Mouse (Mus musculus) ES-E14 (cell line): Measurements from ENCODE around the gene Pkmyt1. TPM values are rescaled to one million over a fixed set of nuclear protein-coding genes. Genes with fewer than 3 reads are reported as not detected.

ENCODE experiments used
- DNase-seq: peaks from one replicate; pipeline ENCODE4 v3.0.0-alpha.2; 2013; ENCODE audit warnings: low read depth, low spot score
- H3K27ac ChIP-seq: 2 replicates; pipeline ENCODE4 v1.5.1; 2012; ENCODE audit warnings: low read depth, mild to moderate bottlenecking, low read length, moderate library complexity, mixed read lengths; ENCODE audit not compliant: poor library complexity, insufficient read depth, severe bottlenecking
- H3K36me3 ChIP-seq: 2 replicates; pipeline ENCODE4 v1.6.1; 2012; ENCODE audit warnings: mild to moderate bottlenecking, low read length, moderate library complexity, mixed read lengths; ENCODE audit not compliant: control insufficient read depth, poor library complexity, insufficient read depth, severe bottlenecking
- H3K4me1 ChIP-seq, 2 experiments: fragments of 150-350 bp in 1 of 2; sonication (generic) in 1 of 2; 2 replicates each; pipeline ENCODE4 v1.6.1; 2012; ENCODE audit warnings: low read length in 2 of 2, mild to moderate bottlenecking in 1 of 2, mixed read lengths in 1 of 2; ENCODE audit not compliant: control insufficient read depth in 2 of 2, insufficient read depth in 2 of 2, poor library complexity in 1 of 2
- H3K4me3 ChIP-seq, 2 experiments: fragments of 150-350 bp in 1 of 2; sonication (generic) in 1 of 2; 2 replicates each; pipeline ENCODE4 v1.5.1; 2012; ENCODE audit warnings: low read length in 2 of 2, low read depth in 1 of 2, mild to moderate bottlenecking in 1 of 2, mixed read lengths in 1 of 2; ENCODE audit not compliant: insufficient read depth in 1 of 2, poor library complexity in 1 of 2, severe bottlenecking in 1 of 2
- H3K9ac ChIP-seq: 2 replicates; pipeline ENCODE4 v1.6.1; 2012; ENCODE audit warnings: low read depth, mild to moderate bottlenecking, low read length, mixed read lengths; ENCODE audit not compliant: poor library complexity, insufficient read depth, severe bottlenecking
- H3K9me3 ChIP-seq: fragments of 150-350 bp; sonication (generic); 2 replicates; pipeline ENCODE4 v1.6.1; 2012; ENCODE audit warnings: low read depth, mild to moderate bottlenecking, low read length; ENCODE audit not compliant: control insufficient read depth, insufficient read depth
- CHD2 ChIP-seq: IDR thresholded peaks from 2 replicates; pipeline ENCODE4 v1.6.1; 2014; ENCODE audit warnings: mild to moderate bottlenecking, low read depth, low read length, inconsistent platforms
- HCFC1 ChIP-seq: IDR thresholded peaks from 2 replicates; pipeline ENCODE4 v1.6.1; 2012; ENCODE audit warnings: low read length, inconsistent platforms, borderline replicate concordance; ENCODE audit not compliant: insufficient read depth
- MAFK ChIP-seq: IDR thresholded peaks from 2 replicates; pipeline ENCODE4 v1.6.1; 2014; ENCODE audit warnings: mild to moderate bottlenecking, low read depth, low read length, inconsistent platforms; ENCODE audit not compliant: insufficient read depth
- ZC3H11A ChIP-seq: IDR thresholded peaks from 2 replicates; pipeline ENCODE4 v1.6.1; 2012; ENCODE audit warnings: low read depth, mild to moderate bottlenecking, inconsistent platforms, low read length, borderline replicate concordance
- ZNF384 ChIP-seq: IDR thresholded peaks from 2 replicates; pipeline ENCODE4 v1.6.1; 2012; ENCODE audit warnings: low read depth, low read length, inconsistent platforms
- in situ Hi-C, 2 experiments: fragments of 600-800 bp; cut with MboI; formaldehyde crosslinking; loops; one replicate each; pipeline ENCODE4 v1.15.1; 2025; ENCODE audit warnings: low sequenced_read_pairs in 2 of 2, inconsistent platforms in 1 of 2; ENCODE audit not compliant: unreplicated experiment in 2 of 2
- total RNA-seq: library from RNA; depleted of rRNA; stranded (reverse); fragments of 300-350 nt; gene quantifications from 2 replicates; pipeline ENCODE4 v1.2.3, GENCODE M21; 2012

Pkmyt1 gene
- total RNA-seq, 1 experiment, result 24.1 TPM

DNA sequence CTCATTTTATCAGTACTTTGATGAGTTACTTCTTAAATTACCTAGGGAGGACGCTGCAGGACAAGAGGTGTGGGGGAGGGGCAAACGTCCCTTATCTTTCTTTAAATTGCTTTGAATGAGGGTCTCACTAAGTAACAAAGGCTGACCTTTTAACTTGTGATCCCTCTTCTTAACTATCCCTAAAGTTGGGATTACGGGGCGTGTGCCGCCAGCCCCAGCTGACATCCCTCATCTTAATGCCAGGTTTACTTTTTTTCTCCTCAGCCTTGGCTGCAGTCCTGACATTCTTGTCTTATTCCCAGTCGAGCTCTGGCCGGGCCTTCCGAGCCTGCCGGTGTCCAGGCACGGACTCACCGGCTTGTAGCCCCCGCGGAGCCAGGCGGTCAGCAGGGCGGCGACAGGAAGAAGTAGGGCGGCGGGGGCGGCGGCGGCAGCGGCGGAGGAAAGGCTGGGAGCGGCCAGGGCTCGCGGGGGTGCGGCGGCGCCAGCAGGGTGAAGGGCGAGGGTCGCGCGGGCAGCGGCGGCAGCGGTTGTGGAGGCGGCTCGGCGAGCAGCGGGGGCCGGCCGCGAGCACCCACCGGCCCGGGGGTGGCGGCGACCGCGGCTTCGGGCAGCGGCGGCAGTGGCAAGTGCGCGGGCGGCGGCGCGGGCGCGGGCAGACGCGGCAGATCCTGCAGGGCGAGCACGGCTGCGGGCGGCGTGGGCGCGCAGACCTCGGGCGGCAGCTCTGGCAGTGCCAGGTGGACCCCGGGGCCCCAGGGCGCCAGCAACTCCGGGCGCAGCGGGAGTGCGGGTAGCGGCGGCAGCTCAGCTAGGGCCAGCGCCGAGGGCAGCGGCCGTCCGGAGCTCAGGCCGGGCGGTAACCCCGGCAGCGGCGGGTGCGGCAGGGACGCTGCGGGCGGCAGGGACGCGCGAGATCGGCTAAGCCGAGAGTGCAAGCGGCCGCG is 26.7 kb upstream of the Pkmyt1 start:
- in situ Hi-C loops, result no loop called here
- H3K9ac ChIP-seq, result peak overlapping the region; percentile 70
- H3K4me3 ChIP-seq, result peak overlapping the region; percentile 75 to 88

DNA sequence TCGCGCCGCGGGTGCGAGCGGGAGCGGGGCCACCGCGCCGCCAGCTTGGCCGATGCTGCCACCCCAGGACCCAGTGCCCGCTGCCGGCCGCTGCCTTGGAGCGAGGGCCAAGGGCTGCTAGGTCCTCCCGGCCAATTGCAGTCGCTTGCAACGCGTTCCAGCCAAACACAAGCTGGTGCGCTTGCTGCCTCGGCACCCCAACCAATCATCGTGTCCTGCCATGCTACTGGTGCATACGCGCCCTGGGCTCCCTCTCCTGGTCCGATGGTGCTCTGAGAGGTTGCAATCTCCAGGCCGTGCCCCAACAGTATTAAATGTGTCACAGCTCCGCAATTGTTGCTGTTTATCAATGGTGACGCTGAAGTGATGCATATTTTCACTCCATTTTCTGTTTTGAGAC is 26.1 kb upstream of the Pkmyt1 start:
- H3K36me3 ChIP-seq, result no peaks in the 10 kb centered on the region
- H3K27ac ChIP-seq, result no peak overlapping the region
- in situ Hi-C loops, result no loop called here
- H3K9ac ChIP-seq, result peak overlapping the region; percentile 70
- H3K9me3 ChIP-seq, result no peaks in the 10 kb centered on the region
- no peak for TF ChIP-seq ZC3H11A
- no peak for TF ChIP-seq HCFC1
- peak; percentile 76 for TF ChIP-seq CHD2
- no peak for TF ChIP-seq ZNF384
- TF ChIP-seq MAFK, result no peak
- peaks cover 0 to 22% of the 10 kb centered on the region in 2 experiments; a peak in 2 of 4 replicates for H3K4me1 ChIP-seq
- peak; percentile 82 for DNase-seq
- H3K4me3 ChIP-seq, result peak overlapping the region; percentile 75 to 88

More for the DNA sequence above, 26.7 kb upstream of the Pkmyt1 start:
- H3K27ac ChIP-seq, result no peak overlapping the region
- H3K9me3 ChIP-seq, result no peaks in the 10 kb centered on the region
- peaks cover 0 to 25% of the 10 kb centered on the region in 2 experiments; a peak in 2 of 4 replicates for H3K4me1 ChIP-seq
- DNase-seq, result no peak
- TF ChIP-seq ZNF384, result no peak
- no peak for TF ChIP-seq MAFK
- no peak for TF ChIP-seq CHD2
- H3K36me3 ChIP-seq, result no peaks in the 10 kb centered on the region

- in situ Hi-C loops, result no loop called here
- TF ChIP-seq CHD2, result no peak
- TF ChIP-seq MAFK, result no peak
- no peak for TF ChIP-seq HCFC1
- H3K4me3 ChIP-seq, result no peak overlapping the region
- H3K27ac ChIP-seq, result no peak overlapping the region
- no peaks in the 10 kb centered on the region for H3K36me3 ChIP-seq
- H3K9ac ChIP-seq, result no peak overlapping the region
- H3K4me1 ChIP-seq, result peaks cover 0 to 15% of the 10 kb centered on the region in 2 experiments; a peak in 1 of 4 replicates
- DNase-seq, result no peak
- no peaks in the 10 kb centered on the region for H3K9me3 ChIP-seq
Measured at GRCm38 (mm10) chr17:23703301-23703700, 22.8 kb upstream of the Pkmyt1 start.

DNA sequence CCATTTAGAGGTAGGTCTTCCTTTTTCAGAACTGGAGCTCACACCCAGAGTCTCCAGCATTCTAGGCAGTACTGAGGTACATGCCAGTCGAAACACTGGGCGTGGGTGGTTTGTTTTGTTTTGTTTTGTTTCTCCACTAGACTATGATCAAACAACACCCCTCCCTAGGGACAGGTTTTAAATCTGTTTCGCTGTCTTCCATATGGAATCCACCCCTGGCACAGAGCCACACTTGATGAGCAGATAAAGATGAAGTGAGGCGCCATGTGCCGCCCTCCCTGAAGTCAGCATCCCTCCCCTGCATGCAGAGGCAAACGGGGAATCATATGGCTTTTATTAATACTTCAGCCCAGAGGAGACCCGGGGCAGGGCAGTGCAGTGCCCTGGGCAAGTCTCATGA is 21.4 kb upstream of the Pkmyt1 start:
- TF ChIP-seq HCFC1 (no peak), MAFK (no peak), ZC3H11A (no peak), ZNF384 (no peak), CHD2 (no peak)
- in situ Hi-C loops, result no loop called here
- Histone ChIP-seq H3K4me1 (peaks cover 0 to 12% of the 10 kb centered on the region in 2 experiments; a peak in 1 of 4 replicates), H3K27ac (no peak overlapping the region), H3K9me3 (no peaks in the 10 kb centered on the region), H3K36me3 (no peaks in the 10 kb centered on the region), H3K4me3 (no peak overlapping the region), H3K9ac (0 out of 2 replicates have a peak overlapping the region, but pooled peaks have one; percentile 2)
- no peak for DNase-seq
